Mouse (Mus musculus) kidney, adult 2 months (tissue): ENCODE measurements around the gene Fars2. TPM values are rescaled to one million over a fixed set of nuclear protein-coding genes. Genes with fewer than 3 reads are reported as not detected.

Experiments used
- DNase-seq: peaks from one replicate; pipeline ENCODE4 v3.0.0; 2021
- H3K27ac ChIP-seq: fragments of 200-500 bp; 2 replicates; pipeline ENCODE4 v1.5.1; 2012; ENCODE audit warnings: low read depth, low read length, control low read depth, inconsistent platforms; ENCODE audit not compliant: insufficient read depth
- H3K27me3 ChIP-seq: fragments of 200-500 bp; replicated peaks from 2 replicates; pipeline ENCODE4 v1.6.1; 2012; ENCODE audit warnings: mild to moderate bottlenecking, moderate library complexity, low read length, inconsistent platforms; ENCODE audit not compliant: control insufficient read depth, insufficient read depth
- H3K36me3 ChIP-seq: fragments of 200-500 bp; 2 replicates; pipeline ENCODE4 v1.6.1; 2012; ENCODE audit warnings: mild to moderate bottlenecking, moderate library complexity, low read length, inconsistent platforms; ENCODE audit not compliant: control insufficient read depth, insufficient read depth
- H3K4me1 ChIP-seq: fragments of 200-500 bp; 2 replicates; pipeline ENCODE4 v1.6.1; 2011; ENCODE audit warnings: low read length; ENCODE audit not compliant: control insufficient read depth, insufficient read depth
- H3K4me3 ChIP-seq: fragments of 200-500 bp; 2 replicates; pipeline ENCODE4 v1.5.1; 2011; ENCODE audit warnings: mild to moderate bottlenecking, low read depth, low read length, control low read depth; ENCODE audit not compliant: insufficient read depth
- CTCF ChIP-seq: fragments of 200-500 bp; conservative IDR thresholded peaks from 2 replicates; pipeline ENCODE4 v1.5.1; 2011; ENCODE audit warnings: low read depth, mild to moderate bottlenecking, control low read depth, low read length, moderate library complexity, mixed read lengths; ENCODE audit not compliant: insufficient read depth, insufficient read length
- POLR2A ChIP-seq: fragments of 200-500 bp; IDR thresholded peaks from one replicate; pipeline ENCODE4 v1.6.1; 2011; ENCODE audit warnings: low read depth, low read length, control low read depth
- WGBS: fragments of 180-500 bp; shearing (Covaris S2); methylation state at CpG from one replicate; pipeline ENCODE4 v1.1.7; 2018; 5-methylcytosine and 5-hydroxymethylcytosine counted together
- polyA plus RNA-seq: library from polyadenylated mRNA; depleted of rRNA; stranded (reverse); fragments of >200 nt; gene quantifications from 2 replicates; pipeline ENCODE4 v1.2.3, GENCODE M21; 2012

Gene Fars2
- polyA plus RNA-seq, 1 experiment, result 99.1 TPM

DNA sequence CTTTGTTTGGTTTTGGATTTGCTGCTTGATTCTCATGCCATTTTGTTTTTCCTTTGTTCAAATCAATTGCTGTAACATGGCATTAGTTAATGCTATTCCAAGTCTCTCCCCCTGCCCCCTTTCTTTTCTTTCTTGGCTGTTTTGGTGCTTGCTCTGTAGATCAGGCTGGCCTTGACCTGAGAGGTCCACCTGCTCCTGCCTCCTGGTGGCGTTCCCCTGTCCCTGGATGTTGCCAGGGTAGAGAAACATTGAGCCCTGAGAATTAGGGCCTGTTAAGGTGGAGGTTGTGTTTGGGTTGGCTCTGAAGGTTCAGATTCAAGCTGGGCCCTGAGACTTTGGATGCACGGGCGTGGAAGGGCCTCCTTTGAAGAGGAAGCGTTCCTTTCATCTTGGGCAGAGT is 2.5 kb downstream of the Fars2 start:
- no peaks in the 10 kb centered on the region for H3K27me3 ChIP-seq
- peaks cover 3% of the 10 kb centered on the region; the same call in 1 of the 2 replicates for H3K4me1 ChIP-seq
- H3K4me3 ChIP-seq, result no peak overlapping the region
- no peaks in the 10 kb centered on the region for H3K36me3 ChIP-seq
- 88% methylated on average over 4 of the region's 4 CpGs for WGBS
- DNase-seq, result no peak
- no peak for TF ChIP-seq POLR2A
- no peak for TF ChIP-seq CTCF
- H3K27ac ChIP-seq, result no peak overlapping the region

GRCm38 (mm10) chr13:36120606-36121005 is 3.4 kb downstream of the Fars2 start:
- no peak for DNase-seq
- H3K4me1 ChIP-seq, result peaks cover 3% of the 10 kb centered on the region; the same call in 1 of the 2 replicates
- no peak overlapping the region for H3K27ac ChIP-seq

GRCm38 (mm10) chr13:36129360-36130054 is 12.3 kb downstream of the Fars2 start:
- TF ChIP-seq CTCF (no peak), POLR2A (no peak)
- Histone ChIP-seq H3K27me3 (no peaks in the 10 kb centered on the region), H3K27ac (no peak overlapping the region), H3K4me3 (no peak overlapping the region), H3K36me3 (no peaks in the 10 kb centered on the region), H3K4me1 (peaks cover 4% of the 10 kb centered on the region; the same call in 1 of the 2 replicates)
- WGBS, result 96% methylated on average over 2 of the region's 2 CpGs
- no peak for DNase-seq

More at GRCm38 (mm10) chr13:36120606-36121005, 3.4 kb downstream of the Fars2 start:
- no peak for TF ChIP-seq CTCF
- TF ChIP-seq POLR2A, result no peak
- no peaks in the 10 kb centered on the region for H3K36me3 ChIP-seq
- H3K4me3 ChIP-seq, result no peak overlapping the region
- no peaks in the 10 kb centered on the region for H3K27me3 ChIP-seq

DNA sequence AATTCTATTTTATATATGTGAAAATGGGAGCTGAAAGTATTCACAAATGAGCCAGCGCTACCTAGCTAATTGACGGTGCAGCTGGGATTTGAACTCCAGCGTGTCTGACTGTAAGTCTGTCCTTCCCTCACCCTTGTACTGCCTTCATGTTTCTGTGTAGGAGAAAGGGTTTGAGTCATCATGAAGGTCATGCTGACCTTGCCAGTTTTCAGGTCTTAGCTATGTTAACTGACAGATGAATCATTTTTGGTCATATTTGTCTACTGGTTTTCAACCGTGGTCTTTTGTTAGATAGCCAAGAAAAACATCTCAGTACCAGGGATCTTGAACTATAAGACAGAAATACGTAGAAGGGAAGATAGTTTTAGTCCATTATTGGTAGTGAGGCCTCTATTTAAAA is 14.2 kb downstream of the Fars2 start:
- no peak overlapping the region for H3K27ac ChIP-seq
- peaks cover 4% of the 10 kb centered on the region; the same call in 1 of the 2 replicates for H3K4me1 ChIP-seq
- no peak for DNase-seq
- no peaks in the 10 kb centered on the region for H3K27me3 ChIP-seq
- no peak for TF ChIP-seq POLR2A
- TF ChIP-seq CTCF, result no peak
- 85% methylated on average over 5 of the region's 5 CpGs for WGBS
- H3K36me3 ChIP-seq, result no peaks in the 10 kb centered on the region
- H3K4me3 ChIP-seq, result no peak overlapping the region

GRCm38 (mm10) chr13:36131992-36132649 is 14.9 kb downstream of the Fars2 start:
- no peak for TF ChIP-seq POLR2A
- no peak for TF ChIP-seq CTCF
- no peaks in the 10 kb centered on the region for H3K27me3 ChIP-seq
- no peak overlapping the region for H3K4me3 ChIP-seq
- 85% methylated on average over 4 of the region's 5 CpGs for WGBS
- no peaks in the 10 kb centered on the region for H3K36me3 ChIP-seq
- no peak overlapping the region for H3K27ac ChIP-seq
- peaks cover 4% of the 10 kb centered on the region; the same call in 1 of the 2 replicates for H3K4me1 ChIP-seq
- no peak for DNase-seq

GRCm38 (mm10) chr13:36139703-36140102 is 22.5 kb downstream of the Fars2 start:
- Histone ChIP-seq H3K4me3 (no peak overlapping the region), H3K27me3 (no peaks in the 10 kb centered on the region), H3K4me1 (no peaks in the 10 kb centered on the region; the same call in 1 of the 2 replicates), H3K36me3 (no peaks in the 10 kb centered on the region), H3K27ac (no peak overlapping the region)
- TF ChIP-seq CTCF (no peak), POLR2A (no peak)
- no peak for DNase-seq
- 87% methylated on average over 5 of the region's 5 CpGs for WGBS
